Mouse (Mus musculus) liver, embryonic 13.5 days (tissue): ENCODE measurements around the gene Gna15. TPM values are rescaled to one million over a fixed set of nuclear protein-coding genes. Genes with fewer than 3 reads are reported as not detected.

ENCODE experiments used
- ATAC-seq: fragments of 200-750 bp; cut with Nextera tagmentation; 2 replicates; pipeline ENCODE4 v1.8.0; 2017; ENCODE audit warnings: low read depth, mild to moderate bottlenecking, moderate number of reproducible peaks, moderate library complexity
- DNase-seq: peaks from one replicate; pipeline ENCODE4 v3.0.0; 2022
- H3K27ac ChIP-seq: fragments of 300-500 bp; sonication (generic); 2 replicates; pipeline ENCODE4 v1.5.1; 2015; ENCODE audit warnings: moderate library complexity, mild to moderate bottlenecking, inconsistent platforms
- H3K27me3 ChIP-seq: fragments of 300-500 bp; sonication (generic); 2 replicates; pipeline ENCODE4 v1.6.1; 2015; ENCODE audit warnings: mild to moderate bottlenecking, inconsistent platforms
- H3K36me3 ChIP-seq: fragments of 300-500 bp; sonication (generic); 2 replicates; pipeline ENCODE4 v1.6.1; 2015; ENCODE audit warnings: mild to moderate bottlenecking, inconsistent platforms
- H3K4me1 ChIP-seq: fragments of 300-500 bp; sonication (generic); replicated peaks from 2 replicates; pipeline ENCODE4 v1.6.1; 2015; ENCODE audit warnings: inconsistent platforms
- H3K4me2 ChIP-seq: fragments of 300-500 bp; sonication (generic); 2 replicates; pipeline ENCODE4 v1.6.1; 2015; ENCODE audit warnings: inconsistent platforms, mild to moderate bottlenecking, moderate library complexity
- H3K4me3 ChIP-seq: fragments of 300-500 bp; sonication (generic); replicated peaks from 2 replicates; pipeline ENCODE4 v1.5.1; 2015; ENCODE audit warnings: mild to moderate bottlenecking, inconsistent platforms
- H3K9ac ChIP-seq: fragments of 300-500 bp; sonication (generic); 2 replicates; pipeline ENCODE4 v1.6.1; 2015; ENCODE audit warnings: mild to moderate bottlenecking, inconsistent platforms
- H3K9me3 ChIP-seq: fragments of 300-500 bp; sonication (generic); replicated peaks from 2 replicates; pipeline ENCODE4 v1.6.1; 2016; ENCODE audit warnings: inconsistent platforms
- WGBS: fragments of 180-500 bp; shearing (Covaris S2); methylation state at CpG from one replicate; pipeline ENCODE4 v1.1.7; 2015; ENCODE audit not compliant: insufficient replicate concordance; 5-methylcytosine and 5-hydroxymethylcytosine counted together
- polyA plus RNA-seq: library from polyadenylated mRNA; unstranded; fragments of >200 nt; fragmentation: Nextera tagmentation; extraction: Ambion mirVana; gene quantifications from 2 replicates; pipeline ENCODE4 v1.2.1, GENCODE M21; 2015

Gene Gna15
- polyA plus RNA-seq, 1 experiment from 2014 or later, result 7.2 TPM

- DNase-seq (peak; percentile 35), ATAC-seq (peak; percentile 81)
- peaks cover 60% of the 10 kb centered on the region for H3K4me1 ChIP-seq
- H3K36me3 ChIP-seq, result peaks cover 3% of the 10 kb centered on the region
- H3K4me2 ChIP-seq, result peak overlapping the region; percentile 15
- no peaks in the 10 kb centered on the region for H3K27me3 ChIP-seq
- 0 out of 2 replicates have a peak overlapping the region, but pooled peaks have one; percentile 22 for H3K9ac ChIP-seq
- no peaks in the 10 kb centered on the region for H3K9me3 ChIP-seq
- H3K4me3 ChIP-seq, result no peak overlapping the region
- peak overlapping the region; percentile 66 for H3K27ac ChIP-seq
- 10% methylated on average over 6 of the region's 6 CpGs for WGBS
Measured at GRCm38 (mm10) chr10:81519227-81519977, 4.6 kb downstream of the Gna15 start.

DNA sequence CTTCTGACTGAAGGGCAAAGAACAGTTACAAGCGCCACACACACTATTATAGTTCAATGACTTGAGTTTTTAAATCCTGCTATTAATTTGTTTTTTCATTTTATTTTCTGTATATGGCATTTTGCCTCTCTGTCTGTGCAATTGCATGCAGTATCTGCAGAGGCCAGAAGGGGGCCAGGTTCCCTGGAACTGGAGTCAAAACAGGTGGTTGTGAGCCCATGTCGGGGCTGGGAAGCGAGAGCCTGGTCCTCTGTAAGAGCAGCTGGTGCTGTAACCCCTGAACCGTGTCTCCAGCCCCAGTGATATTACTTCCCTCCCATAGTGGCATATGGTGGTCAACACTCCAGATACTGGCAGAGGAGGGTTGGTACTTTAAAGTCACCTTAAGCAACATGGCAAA, 5.5 kb downstream of the Gna15 start:
- no peak overlapping the region for H3K4me2 ChIP-seq
- peaks cover 51% of the 10 kb centered on the region for H3K4me1 ChIP-seq
- H3K4me3 ChIP-seq, result no peak overlapping the region
- H3K27ac ChIP-seq, result peak overlapping the region; percentile 66
- H3K36me3 ChIP-seq, result peaks cover 12% of the 10 kb centered on the region
- H3K9ac ChIP-seq, result no peak overlapping the region
- ATAC-seq (no peak), DNase-seq (no peak)
- H3K9me3 ChIP-seq, result peaks cover 4% of the 10 kb centered on the region; the same call in 1 of the 2 replicates
- H3K27me3 ChIP-seq, result no peaks in the 10 kb centered on the region
- 16% methylated on average over 4 of the region's 4 CpGs for WGBS

DNA sequence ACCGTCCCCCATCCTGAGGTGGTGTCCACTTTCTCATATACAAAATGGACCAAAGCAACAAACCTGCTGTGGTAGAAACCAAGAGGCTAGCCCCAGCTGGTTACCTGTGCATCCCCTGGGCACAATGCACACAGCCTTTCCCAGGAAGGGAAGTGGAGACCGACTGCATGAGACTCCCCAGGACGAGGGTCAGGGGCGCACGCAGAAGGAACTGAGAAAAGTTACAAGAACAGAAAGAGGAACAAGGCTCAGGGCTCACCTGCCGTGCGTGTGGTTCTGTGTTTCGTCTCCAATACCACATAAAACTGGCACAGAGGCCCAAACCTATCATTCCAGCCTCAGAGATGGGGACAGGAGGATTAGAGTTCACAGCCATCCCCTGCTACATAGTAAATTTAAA, 6.8 kb downstream of the Gna15 start:
- no peaks in the 10 kb centered on the region for H3K27me3 ChIP-seq
- 0 out of 2 replicates have a peak overlapping the region, but pooled peaks have one; percentile 1 for H3K9ac ChIP-seq
- H3K4me1 ChIP-seq, result peaks cover 42% of the 10 kb centered on the region
- ATAC-seq (no peak), DNase-seq (no peak)
- peaks cover 4% of the 10 kb centered on the region; the same call in 1 of the 2 replicates for H3K9me3 ChIP-seq
- H3K27ac ChIP-seq, result peak overlapping the region; percentile 1
- H3K4me2 ChIP-seq, result no peak overlapping the region
- H3K36me3 ChIP-seq, result peaks cover 16% of the 10 kb centered on the region
- no peak overlapping the region for H3K4me3 ChIP-seq
- WGBS, result 56% methylated on average over 8 of the region's 8 CpGs

GRCm38 (mm10) chr10:81513798-81514197, 10.2 kb downstream of the Gna15 start:
- Histone ChIP-seq H3K36me3 (peaks cover 20% of the 10 kb centered on the region), H3K9ac (no peak overlapping the region), H3K4me1 (peaks cover 24% of the 10 kb centered on the region), H3K27ac (no peak overlapping the region), H3K4me3 (no peak overlapping the region), H3K9me3 (peaks cover 4% of the 10 kb centered on the region; the same call in 1 of the 2 replicates), H3K27me3 (no peaks in the 10 kb centered on the region), H3K4me2 (no peak overlapping the region)
- 84% methylated on average over 5 of the region's 5 CpGs for WGBS
- DNase-seq, result no peak
- ATAC-seq, result no peak

GRCm38 (mm10) chr10:81510246-81510810, 13.7 kb downstream of the Gna15 start:
- H3K36me3 ChIP-seq, result peaks cover 25% of the 10 kb centered on the region
- H3K9me3 ChIP-seq, result peaks cover 4% of the 10 kb centered on the region; the same call in 1 of the 2 replicates
- H3K9ac ChIP-seq, result no peak overlapping the region
- WGBS, result 63% methylated on average over 14 of the region's 14 CpGs
- no peaks in the 10 kb centered on the region for H3K27me3 ChIP-seq
- ATAC-seq, result no peak
- peaks cover 16% of the 10 kb centered on the region for H3K4me1 ChIP-seq
- H3K4me2 ChIP-seq, result no peak overlapping the region
- no peak overlapping the region for H3K27ac ChIP-seq
- no peak overlapping the region for H3K4me3 ChIP-seq
- DNase-seq, result no peak

- no peak overlapping the region for H3K4me3 ChIP-seq
- ATAC-seq (no peak), DNase-seq (no peak)
- H3K4me1 ChIP-seq, result peaks cover 17% of the 10 kb centered on the region
- 62% methylated on average over 13 of the region's 13 CpGs for WGBS
- H3K9ac ChIP-seq, result no peak overlapping the region
- no peak overlapping the region for H3K27ac ChIP-seq
- H3K9me3 ChIP-seq, result no peaks in the 10 kb centered on the region
- H3K4me2 ChIP-seq, result no peak overlapping the region
- 0 out of 2 replicates have a peak, but pooled peaks cover 6% of the 10 kb centered on the region for H3K27me3 ChIP-seq
- peaks cover 15% of the 10 kb centered on the region for H3K36me3 ChIP-seq
Measured at GRCm38 (mm10) chr10:81507691-81508489, 16.1 kb downstream of the Gna15 start.

DNA sequence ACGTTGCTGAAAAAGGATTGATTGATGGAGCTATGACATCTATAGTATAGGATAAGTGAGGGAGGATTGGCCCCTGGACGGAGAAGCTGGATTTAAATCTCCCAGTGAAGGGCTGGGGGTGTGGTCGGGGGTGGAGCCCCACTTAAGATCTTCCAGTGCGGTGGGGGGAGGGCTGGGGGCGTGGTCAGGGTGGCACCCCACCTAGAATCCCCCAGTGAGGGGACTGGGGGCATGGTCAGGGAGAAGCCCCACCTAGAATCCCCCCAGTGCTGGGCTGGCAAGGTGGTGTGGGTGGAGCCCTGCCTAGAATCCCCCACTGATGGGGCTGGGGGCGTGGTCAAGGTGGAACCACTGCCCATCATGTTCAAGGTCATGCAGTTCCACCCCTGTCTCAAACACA, 16.9 kb downstream of the Gna15 start:
- no peak overlapping the region for H3K27ac ChIP-seq
- H3K9me3 ChIP-seq, result no peaks in the 10 kb centered on the region
- ATAC-seq, result no peak
- no peak overlapping the region for H3K4me3 ChIP-seq
- no peak overlapping the region for H3K4me2 ChIP-seq
- DNase-seq, result no peak
- 38% methylated on average over 6 of the region's 6 CpGs for WGBS
- peaks cover 24% of the 10 kb centered on the region for H3K4me1 ChIP-seq
- peaks cover 15% of the 10 kb centered on the region for H3K36me3 ChIP-seq
- 0 out of 2 replicates have a peak, but pooled peaks cover 6% of the 10 kb centered on the region for H3K27me3 ChIP-seq
- no peak overlapping the region for H3K9ac ChIP-seq

GRCm38 (mm10) chr10:81505016-81505664, 18.9 kb downstream of the Gna15 start:
- 78% methylated on average over 15 of the region's 15 CpGs for WGBS
- DNase-seq (no peak), ATAC-seq (no peak)
- no peak overlapping the region for H3K4me2 ChIP-seq
- H3K36me3 ChIP-seq, result peaks cover 14% of the 10 kb centered on the region
- H3K9ac ChIP-seq, result no peak overlapping the region
- no peak overlapping the region for H3K27ac ChIP-seq
- no peaks in the 10 kb centered on the region for H3K9me3 ChIP-seq
- 0 out of 2 replicates have a peak, but pooled peaks cover 6% of the 10 kb centered on the region for H3K27me3 ChIP-seq
- no peak overlapping the region for H3K4me3 ChIP-seq
- peaks cover 29% of the 10 kb centered on the region for H3K4me1 ChIP-seq

GRCm38 (mm10) chr10:81502658-81503057, 21.4 kb downstream of the Gna15 start:
- ATAC-seq, result peak; percentile 21; the same call in 1 of the 2 replicates
- H3K4me3 ChIP-seq, result peak overlapping the region; percentile 43
- peak overlapping the region; percentile 73 for H3K4me2 ChIP-seq
- H3K27me3 ChIP-seq, result 0 out of 2 replicates have a peak, but pooled peaks cover 6% of the 10 kb centered on the region
- H3K36me3 ChIP-seq, result peaks cover 10% of the 10 kb centered on the region
- DNase-seq, result peak; percentile 77
- peak overlapping the region; percentile 55 for H3K9ac ChIP-seq
- H3K9me3 ChIP-seq, result no peaks in the 10 kb centered on the region
- H3K4me1 ChIP-seq, result peaks cover 44% of the 10 kb centered on the region
- no peak overlapping the region; the same call in 1 of the 2 replicates for H3K27ac ChIP-seq
- WGBS, result 13% methylated on average over 36 of the region's 36 CpGs

DNA sequence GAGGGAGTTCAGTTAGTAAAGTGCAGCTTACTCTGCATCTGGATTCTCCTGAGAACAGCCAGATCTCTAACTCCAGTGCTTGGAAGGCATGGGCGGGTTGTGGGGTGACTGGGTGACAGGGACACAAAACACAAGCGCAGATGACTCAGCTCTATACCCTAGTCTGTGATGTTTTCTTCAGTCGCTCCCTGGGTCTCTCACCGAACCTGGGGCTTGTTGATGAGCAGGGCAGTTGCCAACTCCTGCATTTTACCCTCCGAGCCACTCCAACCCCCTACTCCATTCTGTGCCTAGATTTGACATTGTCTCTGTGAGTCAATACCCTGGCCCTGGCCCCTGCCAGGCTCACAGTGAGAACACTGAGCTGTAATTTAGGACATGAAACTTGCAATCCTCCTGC, 22.2 kb downstream of the Gna15 start:
- peaks cover 45% of the 10 kb centered on the region for H3K4me1 ChIP-seq
- no peak overlapping the region for H3K27ac ChIP-seq
- no peak overlapping the region for H3K4me2 ChIP-seq
- H3K36me3 ChIP-seq, result peaks cover 10% of the 10 kb centered on the region
- no peak overlapping the region for H3K4me3 ChIP-seq
- 0 out of 2 replicates have a peak, but pooled peaks cover 6% of the 10 kb centered on the region for H3K27me3 ChIP-seq
- WGBS, result 63% methylated on average over 5 of the region's 5 CpGs
- ATAC-seq (no peak), DNase-seq (no peak)
- no peak overlapping the region for H3K9ac ChIP-seq
- H3K9me3 ChIP-seq, result no peaks in the 10 kb centered on the region
